Mouse (Mus musculus) heart, embryonic 15.5 days (tissue): ENCODE results near the gene D330045A20Rik. TPM values are rescaled to one million over a fixed set of nuclear protein-coding genes. Genes with fewer than 3 reads are reported as not detected.

Source experiments
- ATAC-seq: fragments of 200-750 bp; cut with Nextera tagmentation; replicated peaks from 2 replicates; pipeline ENCODE4 v1.8.0; 2017; ENCODE audit warnings: low read depth, moderate TSS enrichment; ENCODE audit not compliant: insufficient number of reproducible peaks, insufficient read depth, low FRiP score
- H3K27ac ChIP-seq: fragments of 300-500 bp; sonication (generic); 2 replicates; pipeline ENCODE4 v1.5.1; 2015; ENCODE audit warnings: mild to moderate bottlenecking, inconsistent platforms
- H3K27me3 ChIP-seq: fragments of 300-500 bp; sonication (generic); 2 replicates; pipeline ENCODE4 v1.6.1; 2015; ENCODE audit warnings: inconsistent platforms
- H3K36me3 ChIP-seq: fragments of 300-500 bp; sonication (generic); 2 replicates; pipeline ENCODE4 v1.6.1; 2015; ENCODE audit warnings: mild to moderate bottlenecking, inconsistent platforms
- H3K4me1 ChIP-seq: fragments of 300-500 bp; sonication (generic); replicated peaks from 2 replicates; pipeline ENCODE4 v1.6.1; 2015; ENCODE audit warnings: inconsistent platforms
- H3K4me2 ChIP-seq: fragments of 300-500 bp; sonication (generic); 2 replicates; pipeline ENCODE4 v1.6.1; 2015; ENCODE audit warnings: inconsistent platforms, mild to moderate bottlenecking, moderate library complexity
- H3K4me3 ChIP-seq: fragments of 300-500 bp; sonication (generic); 2 replicates; pipeline ENCODE4 v1.5.1; 2015; ENCODE audit warnings: mild to moderate bottlenecking, inconsistent platforms
- H3K9ac ChIP-seq: fragments of 300-500 bp; sonication (generic); 2 replicates; pipeline ENCODE4 v1.6.1; 2015; ENCODE audit warnings: mild to moderate bottlenecking, inconsistent platforms
- H3K9me3 ChIP-seq: fragments of 300-500 bp; sonication (generic); replicated peaks from 2 replicates; pipeline ENCODE4 v1.6.1; 2016; ENCODE audit warnings: inconsistent platforms
- WGBS: fragments of 180-500 bp; shearing (Covaris S2); methylation state at CpG from one replicate; pipeline ENCODE4 v1.1.7; 2015; ENCODE audit warnings: mixed read lengths; 5-methylcytosine and 5-hydroxymethylcytosine counted together
- polyA plus RNA-seq: library from polyadenylated mRNA; unstranded; fragments of >200 nt; fragmentation: Nextera tagmentation; extraction: Ambion mirVana; gene quantifications from 2 replicates; pipeline ENCODE4 v1.2.1, GENCODE M21; 2015

D330045A20Rik gene
- polyA plus RNA-seq, 1 experiment from 2014 or later = 0.71 TPM

GRCm38 (mm10) chrX:139526984-139527383 lies 46.8 kb downstream of the D330045A20Rik start:
- Histone ChIP-seq H3K9me3 (no peaks in the 10 kb centered on the region), H3K36me3 (no peaks in the 10 kb centered on the region), H3K27me3 (no peaks in the 10 kb centered on the region), H3K9ac (no peak overlapping the region), H3K4me3 (no peak overlapping the region), H3K4me2 (no peak overlapping the region), H3K4me1 (no peaks in the 10 kb centered on the region), H3K27ac (no peak overlapping the region)
- no peak for ATAC-seq
- WGBS = 64% methylated on average over 4 of the region's 4 CpGs

- ATAC-seq = no peak
- no peaks in the 10 kb centered on the region for H3K27me3 ChIP-seq
- H3K4me2 ChIP-seq = no peak overlapping the region
- no peaks in the 10 kb centered on the region for H3K9me3 ChIP-seq
- no peaks in the 10 kb centered on the region for H3K4me1 ChIP-seq
- H3K4me3 ChIP-seq = no peak overlapping the region
- H3K27ac ChIP-seq = no peak overlapping the region
- no peak overlapping the region for H3K9ac ChIP-seq
- H3K36me3 ChIP-seq = no peaks in the 10 kb centered on the region
Measured at GRCm38 (mm10) chrX:139529678-139530077, 49.5 kb downstream of the D330045A20Rik start.

- Histone ChIP-seq H3K27me3 (no peaks in the 10 kb centered on the region), H3K36me3 (no peaks in the 10 kb centered on the region), H3K4me1 (no peaks in the 10 kb centered on the region), H3K9me3 (no peaks in the 10 kb centered on the region), H3K27ac (no peak overlapping the region), H3K9ac (no peak overlapping the region), H3K4me2 (no peak overlapping the region), H3K4me3 (no peak overlapping the region)
- WGBS = 66% methylated on average over 4 of the region's 4 CpGs
- ATAC-seq = no peak
Measured at GRCm38 (mm10) chrX:139532293-139532692, 52.1 kb downstream of the D330045A20Rik start.

- ATAC-seq = no peak
- Histone ChIP-seq H3K27me3 (no peaks in the 10 kb centered on the region), H3K9ac (no peak overlapping the region), H3K36me3 (no peaks in the 10 kb centered on the region), H3K27ac (no peak overlapping the region), H3K4me1 (no peaks in the 10 kb centered on the region), H3K4me3 (no peak overlapping the region), H3K4me2 (no peak overlapping the region), H3K9me3 (no peaks in the 10 kb centered on the region)
- 73% methylated on average over 5 of the region's 5 CpGs for WGBS
Measured at GRCm38 (mm10) chrX:139537641-139538397, 57.7 kb downstream of the D330045A20Rik start.

- 64% methylated on average over 7 of the region's 7 CpGs for WGBS
- ATAC-seq = no peak
- H3K36me3 ChIP-seq = no peaks in the 10 kb centered on the region
- no peak overlapping the region for H3K4me2 ChIP-seq
- no peak overlapping the region for H3K4me3 ChIP-seq
- no peak overlapping the region for H3K9ac ChIP-seq
- no peaks in the 10 kb centered on the region for H3K9me3 ChIP-seq
- no peak overlapping the region for H3K27ac ChIP-seq
- no peaks in the 10 kb centered on the region for H3K27me3 ChIP-seq
- H3K4me1 ChIP-seq = no peaks in the 10 kb centered on the region
Measured at GRCm38 (mm10) chrX:139543726-139544125, 63.6 kb downstream of the D330045A20Rik start.

- H3K9me3 ChIP-seq = no peaks in the 10 kb centered on the region
- no peak for ATAC-seq
- 72% methylated on average over 5 of the region's 5 CpGs for WGBS
- no peak overlapping the region for H3K27ac ChIP-seq
- no peaks in the 10 kb centered on the region for H3K36me3 ChIP-seq
- H3K4me1 ChIP-seq = no peaks in the 10 kb centered on the region
- no peak overlapping the region for H3K4me3 ChIP-seq
- no peaks in the 10 kb centered on the region for H3K27me3 ChIP-seq
- H3K4me2 ChIP-seq = no peak overlapping the region
- H3K9ac ChIP-seq = no peak overlapping the region
Measured at GRCm38 (mm10) chrX:139550456-139550855, 70.3 kb downstream of the D330045A20Rik start.

GRCm38 (mm10) chrX:139552090-139552489 lies 71.9 kb downstream of the D330045A20Rik start:
- Histone ChIP-seq H3K4me3 (no peak overlapping the region), H3K27ac (no peak overlapping the region), H3K9me3 (no peaks in the 10 kb centered on the region), H3K4me1 (no peaks in the 10 kb centered on the region), H3K27me3 (no peaks in the 10 kb centered on the region), H3K36me3 (no peaks in the 10 kb centered on the region), H3K9ac (no peak overlapping the region), H3K4me2 (no peak overlapping the region)
- WGBS = 69% methylated on average over 2 of the region's 2 CpGs
- no peak for ATAC-seq

- WGBS = 58% methylated on average over 5 of the region's 5 CpGs
- H3K27me3 ChIP-seq = no peaks in the 10 kb centered on the region
- H3K4me3 ChIP-seq = no peak overlapping the region
- ATAC-seq = no peak
- no peaks in the 10 kb centered on the region for H3K9me3 ChIP-seq
- H3K9ac ChIP-seq = no peak overlapping the region
- H3K27ac ChIP-seq = no peak overlapping the region
- no peak overlapping the region for H3K4me2 ChIP-seq
- no peaks in the 10 kb centered on the region for H3K36me3 ChIP-seq
- H3K4me1 ChIP-seq = no peaks in the 10 kb centered on the region
Measured at GRCm38 (mm10) chrX:139562255-139562924, 82.2 kb downstream of the D330045A20Rik start.

- WGBS = 57% methylated on average over 8 of the region's 8 CpGs
- Histone ChIP-seq H3K27me3 (no peaks in the 10 kb centered on the region), H3K27ac (no peak within 1 kb of the TSS), H3K4me1 (no peaks in the 10 kb centered on the region), H3K4me2 (no peak within 1 kb of the TSS), H3K36me3 (no peaks in the 10 kb centered on the region), H3K4me3 (no peak within 1 kb of the TSS), H3K9me3 (no peaks in the 10 kb centered on the region), H3K9ac (no peak within 1 kb of the TSS)
- ATAC-seq = no peak
Measured at GRCm38 (mm10) chrX:139562925-139563461, 82.8 kb downstream of the D330045A20Rik start, which contains the start of gene Rnf128. Gene Rnf128, plus strand, starts transcription at chrX:139563316.

- Histone ChIP-seq H3K4me2 (no peak overlapping the region), H3K9ac (no peak overlapping the region), H3K27ac (no peak overlapping the region), H3K27me3 (no peaks in the 10 kb centered on the region), H3K9me3 (no peaks in the 10 kb centered on the region), H3K36me3 (no peaks in the 10 kb centered on the region), H3K4me3 (no peak overlapping the region), H3K4me1 (no peaks in the 10 kb centered on the region)
- ATAC-seq = no peak
- WGBS = 72% methylated on average over 3 of the region's 3 CpGs
Measured at GRCm38 (mm10) chrX:139570054-139570453, 89.9 kb downstream of the D330045A20Rik start.

GRCm38 (mm10) chrX:139578649-139579278 lies 98.6 kb downstream of the D330045A20Rik start:
- no peak overlapping the region for H3K9ac ChIP-seq
- no peaks in the 10 kb centered on the region for H3K27me3 ChIP-seq
- WGBS = 64% methylated on average over 6 of the region's 6 CpGs

More at GRCm38 (mm10) chrX:139578649-139579278, 98.6 kb downstream of the D330045A20Rik start:
- H3K9me3 ChIP-seq = no peaks in the 10 kb centered on the region
- H3K4me3 ChIP-seq = no peak overlapping the region
- no peak overlapping the region for H3K27ac ChIP-seq
- H3K36me3 ChIP-seq = no peaks in the 10 kb centered on the region
- no peaks in the 10 kb centered on the region for H3K4me1 ChIP-seq
- ATAC-seq = no peak
- H3K4me2 ChIP-seq = no peak overlapping the region
